Mouse (Mus musculus) kidney, postnatal 4 days (tissue): ENCODE measurements around the gene Six4.
"Not testable (repeated sequence)": the region's sequence is repeated elsewhere in the genome, so short reads cannot be mapped to it uniquely, and the experiment has no call there.

Experiments used
- DNase-seq, 2 experiments: peaks; one replicate each; pipeline ENCODE4 v3.0.0; 2021; ENCODE audit warnings: mixed read lengths in 2 of 2

Gene Six4

GRCm38 (mm10) chr12:73113196-73113595 is at the start of gene Six4:
TSS of gene Six4 (minus strand) at chr12:73113456.
- peak; percentile 79 to 88 for DNase-seq

GRCm38 (mm10) chr12:73162408-73163181 is 49.3 kb upstream of the Six4 start:
- peak in 1 of 2 experiments; percentile 23 for DNase-seq

- DNase-seq = no peak
Observed at GRCm38 (mm10) chr12:73160341-73160740, 47.1 kb upstream of the Six4 start.

- DNase-seq = no peak
Observed at GRCm38 (mm10) chr12:73154150-73154549, 40.9 kb upstream of the Six4 start.

GRCm38 (mm10) chr12:73151038-73151437 is 37.8 kb upstream of the Six4 start:
- not testable (repeated sequence) for DNase-seq

GRCm38 (mm10) chr12:73147236-73147635 is 34.0 kb upstream of the Six4 start:
- DNase-seq = no peak

GRCm38 (mm10) chr12:73140732-73141131 is 27.5 kb upstream of the Six4 start:
- no peak for DNase-seq

- DNase-seq = no peak
Observed at GRCm38 (mm10) chr12:73125250-73125649, 12.0 kb upstream of the Six4 start.

GRCm38 (mm10) chr12:73123093-73124041 is 10.1 kb upstream of the Six4 start, which contains the start of gene Mnat1:
TSS of gene Mnat1 (plus strand) at chr12:73123717.
- DNase-seq = peak; percentile 88 to 90

- peak; percentile 60 to 75 for DNase-seq
Observed at GRCm38 (mm10) chr12:73112326-73113087, 749 bp downstream of the Six4 start.

GRCm38 (mm10) chr12:73111561-73112325 is 1.5 kb downstream of the Six4 start:
- DNase-seq = peak; percentile 76 to 85

- DNase-seq = peak; percentile 57 to 72
Observed at GRCm38 (mm10) chr12:73110431-73111111, 2.7 kb downstream of the Six4 start.

- DNase-seq = no peak
Observed at GRCm38 (mm10) chr12:73107821-73108220, 5.4 kb downstream of the Six4 start.

GRCm38 (mm10) chr12:73103713-73104112 is 9.5 kb downstream of the Six4 start:
- no peak for DNase-seq

GRCm38 (mm10) chr12:73098593-73098992 is 14.7 kb downstream of the Six4 start:
- no peak for DNase-seq

- not testable (repeated sequence) for DNase-seq
Observed at GRCm38 (mm10) chr12:73096177-73096576, 17.1 kb downstream of the Six4 start.

GRCm38 (mm10) chr12:73094605-73095004 is 18.7 kb downstream of the Six4 start:
- no peak for DNase-seq

- DNase-seq = no peak
Observed at GRCm38 (mm10) chr12:73094189-73094588, 19.1 kb downstream of the Six4 start.

GRCm38 (mm10) chr12:73090672-73091335 is 22.5 kb downstream of the Six4 start:
- DNase-seq = no peak

- no peak for DNase-seq
Observed at GRCm38 (mm10) chr12:73088911-73089310, 24.3 kb downstream of the Six4 start.

GRCm38 (mm10) chr12:73088500-73088899 is 24.8 kb downstream of the Six4 start:
- no peak for DNase-seq
